Mouse (Mus musculus): ENCODE measurements at regions not wholly inside any gene's neighbourhood (a gene's known extent, or its start where the extent isn't known, plus 50 kb on each side); places are given as distances from the start of the nearest gene placed in this dataset.

DNA sequence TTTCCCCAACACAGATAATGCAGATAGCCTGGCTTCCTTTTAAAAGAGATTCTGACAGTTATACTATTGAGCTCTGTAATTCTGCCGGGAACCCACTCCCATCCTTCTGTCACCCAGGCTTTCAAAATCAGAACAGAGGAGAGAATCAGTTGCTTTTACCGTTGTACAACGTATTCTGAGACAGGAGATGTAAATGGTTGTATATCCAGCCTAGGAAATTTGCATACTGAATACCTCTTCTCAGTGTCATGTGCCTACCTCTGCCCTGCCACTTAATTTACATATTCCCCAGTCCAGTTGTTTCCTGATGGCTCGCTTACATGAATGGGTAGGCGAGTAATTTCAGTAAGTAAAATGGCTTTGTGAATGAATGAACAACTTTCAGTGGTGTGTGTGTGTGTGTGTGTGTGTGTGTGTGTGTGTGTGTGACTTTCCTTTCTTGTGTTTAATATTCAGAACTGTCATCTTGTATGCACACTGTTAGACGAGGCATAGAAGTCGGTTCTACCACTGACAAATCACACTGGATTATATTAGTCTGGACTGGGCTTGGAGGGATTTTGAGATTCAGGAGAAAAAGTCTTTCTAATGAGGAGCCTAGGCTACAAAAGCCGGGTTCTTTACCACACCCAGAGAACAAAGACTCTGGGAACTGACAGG lies 282.2 kb upstream of the Cdh6 start:
- no peak overlapping the region for H3K4me3 ChIP-seq (ENCODE audit: low read depth, low read length)
- H3K27me3 ChIP-seq (ENCODE audit: control insufficient read depth, insufficient read depth, low read depth, low read length) = no peaks in the 10 kb centered on the region
- H3K4me1 ChIP-seq (ENCODE audit: control insufficient read depth, low read depth, low read length) = no peaks in the 10 kb centered on the region
- no peaks in the 10 kb centered on the region for H3K9me3 ChIP-seq (replicated peaks; ENCODE audit: control insufficient read depth, low read length)
- H3K4me2 ChIP-seq (ENCODE audit: low read depth, low read length) = no peak overlapping the region
- WGBS (ENCODE audit: insufficient replicate concordance) = 62% methylated on average over 8 of the region's 8 CpGs
- no peaks in the 10 kb centered on the region for H3K36me3 ChIP-seq (ENCODE audit: control insufficient read depth, insufficient read depth)
- H3K9ac ChIP-seq (ENCODE audit: low read depth, low read length) = no peak overlapping the region
- ATAC-seq (ENCODE audit: low read depth) = no peak
- no peak overlapping the region for H3K27ac ChIP-seq (ENCODE audit: low read length)

DNA sequence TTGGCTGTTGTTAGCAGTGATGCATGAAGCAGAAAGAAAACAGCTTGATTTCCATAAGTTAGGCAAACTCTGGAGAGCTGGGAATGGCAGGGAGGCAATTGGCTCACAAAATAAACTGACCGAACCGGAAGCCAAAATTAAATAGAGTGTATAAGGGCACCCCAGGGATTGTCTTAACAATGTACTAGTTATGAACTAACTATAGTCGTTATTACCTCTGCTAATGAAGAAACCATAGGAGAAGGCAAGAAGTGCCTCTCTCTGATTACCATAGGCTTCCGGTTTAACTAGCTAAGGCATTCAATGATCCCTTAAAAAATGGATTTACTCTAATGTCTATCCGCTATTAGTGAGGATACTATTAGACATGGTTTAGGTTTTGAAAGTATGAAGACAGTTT lies 276.9 kb upstream of the Cdh6 start:
- no peaks in the 10 kb centered on the region for H3K36me3 ChIP-seq (ENCODE audit: control insufficient read depth, insufficient read depth)
- ATAC-seq (ENCODE audit: low read depth) = no peak
- H3K27me3 ChIP-seq (ENCODE audit: control insufficient read depth, insufficient read depth, low read depth, low read length) = no peaks in the 10 kb centered on the region
- no peak overlapping the region for H3K9ac ChIP-seq (ENCODE audit: low read depth, low read length)
- no peak overlapping the region for H3K4me3 ChIP-seq (ENCODE audit: low read depth, low read length)
- H3K27ac ChIP-seq (ENCODE audit: low read length) = no peak overlapping the region
- H3K9me3 ChIP-seq (replicated peaks; ENCODE audit: control insufficient read depth, low read length) = no peaks in the 10 kb centered on the region
- 62% methylated on average over 5 of the region's 5 CpGs for WGBS (ENCODE audit: insufficient replicate concordance)
- no peak overlapping the region for H3K4me2 ChIP-seq (ENCODE audit: low read depth, low read length)
- H3K4me1 ChIP-seq (ENCODE audit: control insufficient read depth, low read depth, low read length) = no peaks in the 10 kb centered on the region

DNA sequence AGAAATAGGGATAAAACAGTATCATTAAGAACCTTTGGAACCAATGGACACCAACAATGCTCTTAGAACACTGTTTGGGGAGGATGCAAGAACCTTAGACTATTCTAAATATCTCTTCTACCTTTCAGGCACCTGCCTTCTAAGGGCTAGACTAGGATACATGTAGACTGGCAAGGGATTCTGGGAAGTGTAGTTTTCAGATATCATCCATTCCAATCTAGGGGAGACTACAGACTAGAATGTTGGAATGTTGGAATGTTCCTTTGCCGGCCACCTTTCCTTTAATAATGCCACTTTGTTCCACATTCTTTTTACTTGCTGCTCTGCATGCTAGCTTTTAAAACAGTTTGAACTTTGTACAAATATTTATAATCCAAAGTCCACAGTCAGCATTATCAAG lies 261.1 kb upstream of the Cdh6 start:
- H3K4me3 ChIP-seq (ENCODE audit: low read depth, low read length) = no peak overlapping the region
- H3K27ac ChIP-seq (ENCODE audit: low read length) = no peak overlapping the region
- no peak for ATAC-seq (ENCODE audit: low read depth)
- 82% methylated on average over 1 of the region's 1 CpGs for WGBS (ENCODE audit: insufficient replicate concordance)
- no peaks in the 10 kb centered on the region for H3K9me3 ChIP-seq (replicated peaks; ENCODE audit: control insufficient read depth, low read length)
- H3K9ac ChIP-seq (ENCODE audit: low read depth, low read length) = no peak overlapping the region
- no peaks in the 10 kb centered on the region for H3K36me3 ChIP-seq (ENCODE audit: control insufficient read depth, insufficient read depth)
- no peaks in the 10 kb centered on the region for H3K27me3 ChIP-seq (ENCODE audit: control insufficient read depth, insufficient read depth, low read depth, low read length)
- no peak overlapping the region for H3K4me2 ChIP-seq (ENCODE audit: low read depth, low read length)
- H3K4me1 ChIP-seq (ENCODE audit: control insufficient read depth, low read depth, low read length) = no peaks in the 10 kb centered on the region

DNA sequence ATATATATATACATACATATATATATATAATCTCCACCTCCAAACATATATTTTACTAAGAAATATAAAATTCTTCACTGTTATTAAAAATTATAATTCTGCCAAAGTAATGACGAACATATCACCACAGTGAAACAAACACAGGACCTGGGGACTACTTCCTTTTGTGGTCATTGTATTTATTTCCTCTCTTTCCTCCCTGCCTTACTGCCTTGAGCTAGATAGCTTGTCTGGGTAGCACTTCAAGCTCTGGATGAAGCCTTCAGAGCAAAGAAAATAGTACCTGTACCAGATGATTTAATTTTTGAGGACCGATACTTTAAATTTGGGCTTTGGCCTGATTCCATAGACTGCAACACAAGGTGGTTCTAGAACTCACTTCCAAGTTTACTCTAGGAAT lies 259.5 kb upstream of the Cdh6 start:
- H3K9ac ChIP-seq (ENCODE audit: low read depth, low read length) = no peak overlapping the region
- no peaks in the 10 kb centered on the region for H3K9me3 ChIP-seq (replicated peaks; ENCODE audit: control insufficient read depth, low read length)
- WGBS (ENCODE audit: insufficient replicate concordance) = 32% methylated on average over 2 of the region's 2 CpGs
- H3K4me1 ChIP-seq (ENCODE audit: control insufficient read depth, low read depth, low read length) = no peaks in the 10 kb centered on the region
- H3K27me3 ChIP-seq (ENCODE audit: control insufficient read depth, insufficient read depth, low read depth, low read length) = no peaks in the 10 kb centered on the region
- no peak overlapping the region for H3K4me2 ChIP-seq (ENCODE audit: low read depth, low read length)
- no peak overlapping the region for H3K27ac ChIP-seq (ENCODE audit: low read length)
- H3K36me3 ChIP-seq (ENCODE audit: control insufficient read depth, insufficient read depth) = no peaks in the 10 kb centered on the region
- H3K4me3 ChIP-seq (ENCODE audit: low read depth, low read length) = no peak overlapping the region
- ATAC-seq (ENCODE audit: low read depth) = no peak

DNA sequence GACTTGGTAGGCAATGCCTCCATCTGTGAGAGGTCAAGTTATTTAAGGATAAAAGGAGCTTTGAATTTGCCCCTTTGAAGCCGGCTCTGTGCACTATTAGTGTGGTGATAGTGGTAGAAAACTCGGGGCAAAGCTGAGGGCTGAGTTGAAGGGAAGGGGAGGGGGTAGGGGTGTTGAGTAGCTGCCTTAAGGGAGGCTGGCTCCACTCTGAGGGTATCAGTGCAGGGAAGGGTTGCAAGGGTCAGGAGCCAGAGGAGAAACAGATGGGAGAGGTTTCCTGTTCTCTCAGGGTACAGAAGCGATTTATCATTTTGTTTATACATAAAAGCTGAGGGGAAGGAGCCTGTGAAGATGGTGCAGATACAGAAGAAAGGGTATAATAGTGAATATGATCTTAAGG lies 246.1 kb upstream of the Cdh6 start:
- Histone ChIP-seq H3K27ac (ENCODE audit: low read length) (no peak overlapping the region), H3K27me3 (ENCODE audit: control insufficient read depth, insufficient read depth, low read depth, low read length) (no peaks in the 10 kb centered on the region), H3K9ac (ENCODE audit: low read depth, low read length) (no peak overlapping the region), H3K4me3 (ENCODE audit: low read depth, low read length) (no peak overlapping the region), H3K36me3 (ENCODE audit: control insufficient read depth, insufficient read depth) (no peaks in the 10 kb centered on the region), H3K4me1 (ENCODE audit: control insufficient read depth, low read depth, low read length) (no peaks in the 10 kb centered on the region), H3K9me3 (replicated peaks; ENCODE audit: control insufficient read depth, low read length) (no peaks in the 10 kb centered on the region; the same call in 1 of the 2 replicates), H3K4me2 (ENCODE audit: low read depth, low read length) (no peak overlapping the region)
- 25% methylated on average over 3 of the region's 3 CpGs for WGBS (ENCODE audit: insufficient replicate concordance)
- ATAC-seq (ENCODE audit: low read depth) = no peak

DNA sequence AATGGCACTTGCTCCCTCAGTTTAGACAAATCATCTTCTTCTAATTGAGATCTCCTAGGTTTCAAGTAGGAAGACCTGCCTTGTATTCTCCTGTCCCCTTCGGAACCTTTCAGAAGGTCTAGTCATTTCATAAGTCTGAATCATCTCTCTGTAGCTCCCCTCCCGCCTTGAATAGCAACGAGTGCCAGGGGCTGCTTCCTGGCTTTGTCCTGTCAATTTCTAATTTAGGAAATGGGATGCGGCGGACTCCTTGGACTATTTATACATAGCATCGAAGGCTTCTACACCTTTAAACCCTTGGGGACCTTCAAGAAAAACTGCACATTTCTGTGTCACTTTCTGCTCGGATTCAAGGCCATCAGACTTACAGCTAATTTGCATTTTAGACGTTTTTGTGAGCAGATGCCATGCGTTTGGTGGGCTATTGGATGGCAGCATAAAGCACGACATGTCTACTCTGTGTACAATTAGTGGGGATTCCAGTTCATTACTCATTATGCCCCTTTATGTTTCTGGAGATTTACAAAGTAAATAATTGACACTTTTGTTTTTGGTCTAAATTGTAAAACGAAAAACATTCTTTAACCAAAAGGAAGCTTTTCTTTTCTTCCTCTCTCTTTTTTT lies 236.7 kb upstream of the Cdh6 start:
- H3K36me3 ChIP-seq (ENCODE audit: control insufficient read depth, insufficient read depth) = no peaks in the 10 kb centered on the region
- no peak overlapping the region for H3K4me2 ChIP-seq (ENCODE audit: low read depth, low read length)
- no peak for ATAC-seq (ENCODE audit: low read depth)
- H3K9ac ChIP-seq (ENCODE audit: low read depth, low read length) = no peak overlapping the region
- no peak overlapping the region for H3K27ac ChIP-seq (ENCODE audit: low read length)
- 35% methylated on average over 11 of the region's 11 CpGs for WGBS (ENCODE audit: insufficient replicate concordance)
- H3K4me1 ChIP-seq (ENCODE audit: control insufficient read depth, low read depth, low read length) = no peaks in the 10 kb centered on the region
- no peaks in the 10 kb centered on the region for H3K9me3 ChIP-seq (replicated peaks; ENCODE audit: control insufficient read depth, low read length)
- H3K27me3 ChIP-seq (ENCODE audit: control insufficient read depth, insufficient read depth, low read depth, low read length) = no peaks in the 10 kb centered on the region
- no peak overlapping the region for H3K4me3 ChIP-seq (ENCODE audit: low read depth, low read length)

DNA sequence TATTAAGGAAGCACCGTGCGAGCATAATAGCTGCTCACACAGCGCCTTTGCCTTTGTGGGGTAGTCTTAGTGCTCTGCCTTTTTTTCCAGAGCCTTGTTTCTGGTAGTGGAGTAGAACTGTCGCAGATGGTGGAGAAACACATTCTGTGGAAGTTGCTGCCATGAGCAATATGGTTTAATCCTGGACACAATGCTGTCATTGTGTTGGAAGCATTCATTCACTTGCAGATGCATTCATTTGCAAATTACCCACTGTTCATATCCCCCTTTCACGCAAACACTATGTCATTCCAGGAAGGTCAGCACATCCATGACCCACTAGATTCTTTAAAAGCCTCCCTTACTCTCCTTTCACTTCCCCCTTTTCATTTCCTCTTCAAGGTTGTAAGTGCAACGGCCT lies 219.7 kb upstream of the Cdh6 start:
- Histone ChIP-seq H3K27me3 (ENCODE audit: control insufficient read depth, insufficient read depth, low read depth, low read length) (no peaks in the 10 kb centered on the region), H3K4me2 (ENCODE audit: low read depth, low read length) (no peak overlapping the region), H3K9ac (ENCODE audit: low read depth, low read length) (no peak overlapping the region), H3K36me3 (ENCODE audit: control insufficient read depth, insufficient read depth) (no peaks in the 10 kb centered on the region), H3K9me3 (replicated peaks; ENCODE audit: control insufficient read depth, low read length) (no peaks in the 10 kb centered on the region), H3K27ac (ENCODE audit: low read length) (no peak overlapping the region), H3K4me1 (ENCODE audit: control insufficient read depth, low read depth, low read length) (no peaks in the 10 kb centered on the region), H3K4me3 (ENCODE audit: low read depth, low read length) (no peak overlapping the region)
- WGBS (ENCODE audit: insufficient replicate concordance) = 50% methylated on average over 6 of the region's 6 CpGs
- no peak for ATAC-seq (ENCODE audit: low read depth)

DNA sequence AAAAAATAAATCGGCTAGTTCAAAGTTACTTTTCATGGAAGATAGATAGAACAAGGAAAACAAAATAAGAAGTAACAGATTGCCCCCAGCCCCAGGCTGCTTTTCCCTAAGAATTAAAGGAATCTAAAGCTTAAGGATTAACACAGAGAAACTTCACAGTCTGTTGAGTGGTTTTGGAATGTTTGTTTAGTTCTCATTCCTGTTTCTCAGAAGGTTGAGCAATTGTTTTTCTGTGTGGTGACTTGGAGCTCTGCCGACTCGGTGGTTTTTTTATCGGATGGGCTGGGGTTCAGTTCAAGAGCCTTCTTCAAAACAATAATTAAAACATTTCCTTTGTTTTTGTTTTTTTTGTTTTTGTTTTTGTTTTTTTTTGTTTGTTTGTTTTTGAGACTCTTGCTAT lies 217.9 kb upstream of the Cdh6 start:
- H3K36me3 ChIP-seq (ENCODE audit: control insufficient read depth, insufficient read depth) = no peaks in the 10 kb centered on the region
- no peak overlapping the region for H3K4me2 ChIP-seq (ENCODE audit: low read depth, low read length)
- no peaks in the 10 kb centered on the region for H3K9me3 ChIP-seq (replicated peaks; ENCODE audit: control insufficient read depth, low read length)
- 51% methylated on average over 4 of the region's 4 CpGs for WGBS (ENCODE audit: insufficient replicate concordance)
- no peak overlapping the region for H3K9ac ChIP-seq (ENCODE audit: low read depth, low read length)
- H3K4me1 ChIP-seq (ENCODE audit: control insufficient read depth, low read depth, low read length) = no peaks in the 10 kb centered on the region
- no peak for ATAC-seq (ENCODE audit: low read depth)
- no peak overlapping the region for H3K4me3 ChIP-seq (ENCODE audit: low read depth, low read length)
- H3K27ac ChIP-seq (ENCODE audit: low read length) = no peak overlapping the region
- H3K27me3 ChIP-seq (ENCODE audit: control insufficient read depth, insufficient read depth, low read depth, low read length) = no peaks in the 10 kb centered on the region

DNA sequence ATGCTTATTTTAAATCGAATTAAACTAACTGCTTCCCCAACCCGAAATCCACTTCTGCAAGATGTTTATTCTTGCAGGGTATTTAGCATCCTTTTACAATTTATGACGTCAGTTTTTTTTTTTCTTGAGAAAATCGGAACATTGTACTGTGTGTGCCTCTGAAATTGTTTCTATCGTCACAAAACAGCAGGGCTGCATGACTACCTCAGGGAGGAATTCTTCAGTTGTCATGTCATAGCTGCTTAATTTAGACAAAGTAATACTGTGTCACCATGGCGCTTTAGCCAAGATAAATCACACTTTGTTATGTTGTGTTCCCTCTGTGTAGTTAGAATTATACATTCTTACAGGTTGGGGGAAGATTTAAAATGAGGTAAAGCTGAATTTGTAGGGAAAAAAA lies 211.3 kb upstream of the Cdh6 start:
- Histone ChIP-seq H3K27me3 (ENCODE audit: control insufficient read depth, insufficient read depth, low read depth, low read length) (no peaks in the 10 kb centered on the region), H3K9ac (ENCODE audit: low read depth, low read length) (no peak overlapping the region), H3K4me2 (ENCODE audit: low read depth, low read length) (no peak overlapping the region), H3K9me3 (replicated peaks; ENCODE audit: control insufficient read depth, low read length) (no peaks in the 10 kb centered on the region), H3K36me3 (ENCODE audit: control insufficient read depth, insufficient read depth) (no peaks in the 10 kb centered on the region), H3K4me1 (ENCODE audit: control insufficient read depth, low read depth, low read length) (no peaks in the 10 kb centered on the region), H3K4me3 (ENCODE audit: low read depth, low read length) (no peak overlapping the region), H3K27ac (ENCODE audit: low read length) (no peak overlapping the region)
- no peak for ATAC-seq (ENCODE audit: low read depth)
- WGBS (ENCODE audit: insufficient replicate concordance) = 50% methylated on average over 6 of the region's 6 CpGs

All from liver, embryonic 16.5 days (tissue).